Mouse (Mus musculus): ENCODE data around the gene Bms1.
A peak's percentile ranks its signal among the peaks of the same experiment; 100 is the strongest.

Gene Bms1

DNA sequence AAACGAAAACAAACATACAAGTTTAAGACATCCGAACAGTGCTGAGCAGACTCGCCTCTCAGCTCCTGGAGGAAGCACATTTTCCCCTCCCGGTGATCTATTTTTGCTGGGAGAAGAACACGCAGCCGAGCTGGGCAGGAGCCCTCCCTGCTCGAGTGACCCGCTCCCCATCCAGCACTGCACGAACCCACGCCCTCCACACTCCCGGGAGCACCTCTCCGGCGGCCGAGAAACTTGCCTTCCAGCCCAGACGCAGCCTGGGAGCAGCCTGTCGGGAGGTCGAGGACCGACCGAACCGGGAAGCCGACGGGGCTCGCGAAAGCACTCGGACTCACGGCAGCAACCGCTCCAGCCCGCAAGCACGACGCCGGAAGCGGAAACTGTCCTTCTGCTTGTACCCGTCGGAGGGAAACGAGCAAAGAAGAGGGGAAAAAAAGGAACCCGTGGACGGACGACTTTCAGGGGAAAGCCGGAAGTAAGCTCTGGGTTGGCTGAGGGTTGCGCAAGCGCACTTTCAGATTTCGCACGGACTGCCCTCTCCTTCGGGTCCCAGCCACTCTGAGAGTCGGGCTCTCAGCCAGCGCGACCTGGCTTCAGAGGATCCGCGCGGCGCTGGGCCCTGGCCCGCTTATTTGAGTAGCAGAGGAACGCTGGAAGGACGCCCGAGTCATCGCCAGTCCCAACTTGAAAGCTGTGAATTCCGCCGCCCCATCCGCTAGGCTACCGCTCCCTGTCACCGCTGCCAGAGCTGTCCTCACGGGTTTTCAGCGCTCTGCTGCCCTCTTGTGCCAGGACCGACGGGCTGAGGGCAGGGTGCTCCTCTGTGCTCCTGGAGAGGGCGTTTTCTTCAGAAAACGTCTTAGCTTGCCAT is at the start of gene Bms1:
TSS of gene Bms1 (minus strand) at position 425 of the 871 bp plus-strand sequence.
- DNase-seq (ENCODE audit: low spot score in 2 of 2) = peak; percentile 87 to 95

DNA sequence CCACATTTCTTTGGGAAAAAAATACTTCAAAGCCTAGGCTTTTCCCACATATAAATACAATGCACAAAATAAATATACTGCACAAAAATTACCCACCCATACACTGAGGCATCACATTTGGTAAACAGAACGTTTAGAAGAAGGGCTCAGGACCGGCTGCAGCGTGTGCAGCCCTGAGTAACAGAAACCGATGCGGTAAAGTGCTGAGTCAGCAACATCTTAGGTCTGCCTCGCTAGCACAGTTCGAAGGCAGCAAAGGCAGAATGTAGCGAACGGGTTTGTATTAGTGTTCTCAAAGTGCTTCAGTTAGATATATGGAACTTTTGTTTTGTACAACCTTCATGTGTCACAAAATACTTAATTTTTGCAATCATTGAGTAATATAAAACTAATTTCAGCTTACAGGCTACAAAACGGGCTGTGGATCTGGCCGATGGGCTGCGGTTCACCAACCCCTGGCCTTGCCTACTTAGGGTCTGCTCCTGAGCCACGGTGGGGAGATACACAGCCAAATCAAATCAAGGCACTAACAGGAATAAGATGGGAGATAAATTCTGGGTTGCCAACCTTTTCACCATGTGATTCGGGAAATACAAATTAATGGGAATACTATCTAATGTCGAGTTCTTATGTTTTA is 42.9 kb upstream of the Bms1 start:
- no peak for DNase-seq (ENCODE audit: low spot score in 2 of 2)

DNA sequence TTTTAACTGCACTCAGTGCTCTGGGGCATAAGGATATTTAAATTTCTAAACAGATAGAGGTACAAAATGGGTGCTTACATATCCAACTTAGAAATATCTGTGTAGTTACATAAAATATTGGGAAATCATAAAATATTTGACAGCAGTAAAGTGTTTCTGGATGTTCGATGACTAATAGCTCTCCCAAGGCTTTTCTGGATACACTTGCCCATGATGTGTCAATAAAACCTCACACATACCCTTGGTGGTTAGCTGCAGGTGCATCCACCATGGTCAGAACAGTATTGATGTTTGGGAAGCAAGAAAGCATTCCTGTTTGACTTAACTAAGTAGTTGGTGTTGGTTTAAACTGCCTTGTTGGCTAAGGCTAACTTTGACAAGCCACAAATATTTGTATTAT is 38.5 kb upstream of the Bms1 start:
- DNase-seq (ENCODE audit: low spot score in 2 of 2) = no peak

DNA sequence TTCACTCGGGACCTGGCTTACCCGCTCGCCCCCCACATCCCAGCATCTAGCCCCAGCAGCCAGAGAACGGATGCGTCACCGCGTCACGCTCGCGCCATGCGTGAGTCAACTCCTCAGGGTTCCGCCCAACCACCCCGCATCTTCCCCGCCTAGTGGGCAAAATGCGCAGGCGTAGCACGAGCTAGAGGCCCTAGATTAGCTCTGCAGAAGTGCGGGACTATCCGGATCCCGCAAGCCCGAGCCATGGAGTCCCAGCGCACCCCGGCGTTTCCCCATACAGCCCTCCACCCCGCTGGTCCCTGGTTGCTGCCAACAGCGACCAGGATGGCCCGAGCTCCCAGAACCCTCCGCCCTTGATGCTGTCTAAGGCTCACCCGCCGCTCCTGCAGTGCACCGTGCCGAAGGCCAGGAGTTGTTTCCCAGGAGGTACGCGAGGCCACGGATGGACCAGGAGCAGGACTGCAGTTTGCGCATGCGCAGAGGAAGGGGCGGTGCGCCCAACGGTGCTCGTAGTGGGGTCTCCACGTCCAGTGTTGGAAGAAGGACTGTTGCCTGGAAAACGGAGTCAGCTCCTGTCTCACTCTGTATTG is 35.9 kb upstream of the Bms1 start, which contains the start of gene Zfp248:
TSS of gene Zfp248 (minus strand) at position 487 of the 590 bp plus-strand sequence.
- peak; percentile 90 to 92 for DNase-seq (ENCODE audit: low spot score in 2 of 2)

DNA sequence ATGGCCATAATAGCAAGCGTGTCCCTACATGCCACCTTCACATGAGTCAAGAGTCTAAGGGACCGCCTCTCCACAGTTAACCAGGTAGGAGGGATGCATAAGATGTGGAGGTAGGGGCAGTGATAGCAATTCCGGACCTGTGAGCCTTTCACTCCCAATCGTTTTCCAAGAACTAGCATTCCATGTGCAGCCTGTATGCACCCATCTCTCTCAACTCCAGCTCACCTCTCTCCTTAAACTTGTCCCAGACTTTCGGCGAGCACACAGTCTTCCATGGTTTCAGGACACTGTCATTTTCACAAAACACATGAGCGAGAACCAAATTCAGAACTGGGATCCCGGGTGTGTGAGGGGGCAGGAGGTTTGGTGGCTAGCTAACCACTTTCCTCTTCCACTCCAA is 35.2 kb upstream of the Bms1 start:
- DNase-seq (ENCODE audit: low spot score in 2 of 2) = no peak

DNA sequence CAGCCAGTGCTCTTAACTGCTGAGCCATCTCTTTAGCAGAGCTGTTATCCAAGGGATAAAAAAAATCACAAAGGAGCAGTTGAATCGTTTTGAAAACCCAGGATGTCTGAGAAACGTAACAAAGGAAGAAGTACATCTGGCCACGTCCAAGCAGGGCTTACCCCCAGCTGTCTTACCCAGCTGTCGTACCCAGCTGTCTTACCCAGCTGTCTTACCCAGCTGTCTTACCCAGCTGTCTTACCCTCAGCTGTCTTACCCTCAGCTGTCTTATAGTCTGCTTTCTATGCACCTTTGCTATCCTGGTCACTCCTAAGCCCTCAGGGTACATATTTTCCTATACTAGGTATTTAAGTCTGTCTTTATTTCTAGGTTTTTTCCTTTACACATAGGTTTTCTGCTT is 12.2 kb upstream of the Bms1 start:
- no peak for DNase-seq (ENCODE audit: low spot score in 2 of 2)

DNA sequence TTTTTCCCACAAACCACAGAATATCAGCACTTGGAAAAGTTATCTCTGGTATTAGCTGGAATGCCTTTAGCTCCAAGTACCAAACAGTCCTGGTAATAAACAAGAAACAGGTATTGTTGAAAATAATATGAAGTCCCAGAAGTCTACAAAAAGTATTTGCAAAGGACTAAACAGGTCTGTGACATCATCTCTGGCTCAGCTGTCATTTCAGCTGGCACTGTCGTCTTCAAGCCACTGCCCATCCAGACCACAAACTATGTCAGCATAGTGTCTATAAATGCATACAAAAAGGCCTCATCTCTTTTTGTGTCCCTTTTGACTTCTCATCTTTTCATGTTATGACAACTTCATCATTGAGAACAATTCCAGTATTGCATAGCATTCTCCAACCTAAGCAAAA is 7.4 kb upstream of the Bms1 start:
- no peak for DNase-seq (ENCODE audit: low spot score in 2 of 2)

DNA sequence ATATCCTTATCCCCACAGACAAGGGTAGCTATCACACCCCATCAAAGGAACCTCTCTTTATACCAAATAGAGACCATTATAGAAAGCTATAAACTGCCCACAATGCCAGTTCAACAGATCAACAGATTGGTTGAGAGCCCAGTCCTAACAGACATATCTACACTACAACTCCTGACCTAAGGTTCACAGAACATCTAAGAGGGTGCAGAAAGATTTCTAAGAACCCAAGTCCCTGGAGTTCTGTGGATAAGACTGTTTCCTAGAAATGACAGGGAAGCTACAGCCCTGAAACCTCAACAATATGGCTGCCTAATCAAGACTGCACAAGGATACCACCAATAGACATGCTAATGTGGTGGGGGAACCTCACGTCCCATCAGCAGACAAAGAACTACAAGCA is 8.8 kb downstream of the Bms1 start:
- no peak for DNase-seq (ENCODE audit: low spot score in 2 of 2)

DNA sequence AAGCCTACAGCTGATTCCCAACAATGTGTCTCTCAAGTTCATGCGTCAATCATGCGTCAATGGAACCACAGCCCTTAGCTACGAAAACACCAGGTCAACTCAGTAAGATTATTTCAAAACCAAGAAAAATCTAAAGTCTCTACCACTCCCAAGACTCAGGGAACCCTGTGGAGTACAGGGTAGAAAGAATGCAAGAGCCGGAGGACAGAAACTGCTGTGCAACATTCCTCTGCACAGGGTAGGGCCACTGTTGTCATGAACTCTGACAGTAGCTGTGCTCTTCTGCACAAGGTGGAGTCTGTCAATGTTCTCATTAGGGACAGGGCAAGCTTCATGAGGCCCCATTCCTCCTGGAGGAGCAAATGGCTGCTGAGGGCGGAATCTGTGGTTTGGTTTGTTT is 10.8 kb downstream of the Bms1 start:
- DNase-seq (ENCODE audit: low spot score in 2 of 2) = no peak

DNA sequence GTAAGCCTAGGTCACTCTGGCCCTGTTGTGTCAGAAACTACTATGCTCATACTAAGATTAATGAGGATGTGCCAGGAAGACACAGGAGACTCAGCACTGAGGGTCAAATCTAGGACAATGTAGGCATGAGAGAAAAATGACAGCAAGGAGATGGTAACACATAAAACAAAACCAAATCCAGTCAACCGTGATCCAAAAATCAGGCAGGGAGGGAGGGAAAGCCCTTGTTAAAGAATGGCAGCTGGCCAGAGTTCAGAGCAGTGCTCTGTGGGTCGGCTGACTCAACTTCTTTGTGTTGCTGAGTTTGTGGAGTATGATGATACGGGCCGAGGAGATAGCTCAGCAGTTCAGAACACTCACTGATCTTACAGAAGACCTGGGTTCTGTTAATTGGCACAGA is 12.9 kb downstream of the Bms1 start:
- DNase-seq (ENCODE audit: low spot score in 2 of 2) = no peak

DNA sequence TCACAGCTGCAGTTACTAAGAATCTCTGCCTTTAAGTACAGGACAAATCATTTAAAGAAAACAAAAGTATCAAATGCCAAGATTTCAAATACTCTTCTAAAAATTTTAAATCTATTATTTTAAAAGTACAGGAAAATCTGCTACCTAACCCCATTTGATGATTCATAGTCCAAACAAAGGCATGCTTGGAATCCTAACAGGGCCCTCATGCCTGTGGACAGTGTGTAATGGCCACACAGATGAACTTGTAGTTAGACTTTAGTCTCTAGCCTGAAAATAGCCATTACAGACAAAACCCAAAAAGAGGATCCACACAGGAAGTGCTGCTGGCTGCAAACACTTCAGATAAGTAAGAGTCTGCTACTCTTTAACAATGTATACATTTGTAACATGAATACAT is 28.5 kb downstream of the Bms1 start:
- no peak for DNase-seq (ENCODE audit: low spot score in 2 of 2)

DNA sequence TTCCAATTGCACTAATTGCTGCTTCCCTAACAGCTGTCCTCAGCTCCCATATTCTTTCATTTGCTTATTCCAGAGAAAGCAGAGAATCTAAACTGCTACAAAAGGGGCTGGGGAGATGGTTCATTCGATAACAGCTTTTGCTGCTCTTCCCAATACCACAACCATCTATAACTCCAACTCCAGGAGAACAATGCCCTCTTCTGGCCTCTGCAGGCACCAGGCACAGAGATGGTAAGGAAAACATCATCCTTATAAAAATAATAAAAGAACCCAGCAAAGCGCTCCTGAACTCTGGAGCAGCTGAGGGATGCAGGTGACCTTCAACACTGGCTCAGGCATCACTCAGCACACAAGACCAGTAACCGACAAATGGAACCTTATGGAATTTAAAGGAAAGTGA is 33.3 kb downstream of the Bms1 start:
- DNase-seq (ENCODE audit: low spot score in 2 of 2) = no peak

DNA sequence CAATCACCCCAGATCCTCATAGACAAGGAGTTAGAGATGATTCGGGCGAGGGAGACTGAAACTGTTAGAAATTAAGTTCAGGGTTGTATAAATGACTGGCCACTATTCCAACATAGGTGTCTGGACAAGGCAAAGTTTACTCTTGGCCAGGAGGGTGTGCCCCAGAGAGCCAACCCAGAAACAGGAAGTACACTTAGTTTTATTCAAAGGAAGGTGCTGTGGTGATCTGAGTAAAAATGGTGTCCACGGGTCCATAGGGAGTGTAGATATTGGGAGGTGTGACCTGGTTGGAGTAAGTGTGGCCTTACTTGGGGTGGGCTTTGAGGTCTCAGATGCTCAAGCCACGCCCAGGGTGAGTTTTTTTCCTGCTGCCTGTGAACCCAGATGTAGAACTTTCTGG is 38.0 kb downstream of the Bms1 start:
- DNase-seq (ENCODE audit: low spot score in 2 of 2) = no peak

DNA sequence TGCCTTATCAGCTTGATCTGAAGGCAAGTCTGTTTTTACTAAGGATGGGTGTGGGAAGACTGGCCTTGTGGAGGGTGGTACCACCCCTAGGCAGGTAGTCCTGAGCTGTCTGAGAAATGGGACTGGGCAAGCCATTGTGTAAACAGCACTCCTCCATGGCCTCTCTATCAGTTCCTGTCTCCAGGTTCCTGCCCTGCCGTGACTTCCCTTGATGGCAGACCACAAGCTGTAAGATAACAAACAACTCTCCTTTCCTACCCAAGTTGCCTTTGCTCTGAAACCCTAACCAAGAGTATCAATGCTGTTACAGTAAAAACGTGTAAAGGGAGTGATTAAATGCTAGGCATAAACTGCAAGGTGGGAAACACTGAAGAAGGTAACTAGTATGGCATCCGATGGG is 38.6 kb downstream of the Bms1 start:
- DNase-seq (ENCODE audit: low spot score in 2 of 2) = no peak

DNA sequence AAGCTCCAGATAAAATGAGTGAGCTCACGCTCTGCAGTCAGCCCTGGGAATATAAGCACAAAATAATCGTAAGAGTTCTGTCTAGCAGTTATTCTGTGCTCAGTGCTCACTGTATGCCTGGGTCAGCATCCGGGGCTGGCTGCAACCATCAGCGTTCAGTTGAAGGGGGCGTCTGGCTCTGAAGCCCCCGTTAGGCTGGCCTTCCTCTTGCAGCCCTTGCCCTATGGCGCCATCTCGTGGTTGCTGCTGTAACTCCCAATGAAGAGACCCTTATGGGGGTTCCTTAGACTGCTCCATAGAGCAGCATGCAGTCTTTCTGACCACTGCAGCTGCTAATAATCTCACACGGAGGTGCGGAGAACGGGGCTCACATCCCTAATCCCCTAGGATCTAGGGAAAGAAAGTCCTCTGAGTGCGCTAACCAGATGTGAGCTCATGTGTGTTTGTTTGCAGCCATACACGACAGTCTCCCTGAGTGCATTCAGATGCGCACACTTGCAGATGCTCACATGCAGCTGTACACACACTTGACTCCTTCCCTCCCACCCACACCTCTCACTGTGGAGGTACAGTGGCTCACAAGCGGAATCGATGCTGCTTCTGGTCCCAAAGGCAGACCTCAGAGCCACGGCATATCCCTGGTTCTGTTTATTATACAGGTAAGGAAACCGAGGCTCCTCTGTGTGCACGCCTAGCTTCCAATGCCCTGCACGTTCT is 39.7 kb downstream of the Bms1 start:
- DNase-seq (ENCODE audit: low spot score in 2 of 2) = peak; percentile 30 to 77

DNA sequence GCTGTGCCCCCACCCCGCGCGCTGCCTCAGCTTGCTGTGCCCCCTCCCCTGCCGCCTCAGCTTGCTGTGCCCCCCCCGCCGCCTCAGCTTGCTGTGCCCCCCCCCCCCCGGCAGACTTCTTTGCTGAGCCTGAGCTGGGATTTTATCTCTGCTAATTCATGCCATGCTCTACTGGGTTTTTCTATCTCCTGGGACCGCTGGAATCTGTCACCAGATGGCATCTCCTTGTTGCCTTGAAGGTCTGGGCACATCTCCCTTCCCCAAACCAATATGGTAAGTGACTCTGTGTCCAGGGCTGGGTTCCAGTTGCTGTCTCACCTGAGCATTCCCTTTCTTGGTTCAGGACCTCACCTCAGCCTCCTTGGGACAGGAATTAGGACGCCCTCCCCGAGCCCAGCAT is 41.7 kb downstream of the Bms1 start:
- no peak for DNase-seq (ENCODE audit: low spot score in 2 of 2)

DNA sequence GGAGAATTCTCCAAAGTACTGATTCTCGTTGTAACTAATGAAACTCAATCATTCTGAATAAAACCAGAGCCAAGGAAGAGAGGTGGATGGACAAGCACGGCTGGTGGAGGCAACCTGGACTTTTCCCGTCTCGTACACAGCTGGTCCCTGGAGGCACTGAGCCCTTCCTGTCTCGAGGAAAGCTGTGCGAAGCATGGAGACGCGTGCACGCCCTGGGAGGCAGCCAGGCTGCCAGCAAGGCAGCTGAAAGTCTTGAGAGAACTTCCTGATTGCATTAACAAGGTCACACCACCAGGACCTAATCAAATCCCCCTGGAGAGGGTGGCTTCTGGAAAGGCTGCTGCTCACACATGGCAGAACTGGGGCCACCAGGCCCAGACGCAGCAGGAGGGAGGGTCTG is 43.3 kb downstream of the Bms1 start:
- no peak for DNase-seq (ENCODE audit: low spot score in 2 of 2)

DNA sequence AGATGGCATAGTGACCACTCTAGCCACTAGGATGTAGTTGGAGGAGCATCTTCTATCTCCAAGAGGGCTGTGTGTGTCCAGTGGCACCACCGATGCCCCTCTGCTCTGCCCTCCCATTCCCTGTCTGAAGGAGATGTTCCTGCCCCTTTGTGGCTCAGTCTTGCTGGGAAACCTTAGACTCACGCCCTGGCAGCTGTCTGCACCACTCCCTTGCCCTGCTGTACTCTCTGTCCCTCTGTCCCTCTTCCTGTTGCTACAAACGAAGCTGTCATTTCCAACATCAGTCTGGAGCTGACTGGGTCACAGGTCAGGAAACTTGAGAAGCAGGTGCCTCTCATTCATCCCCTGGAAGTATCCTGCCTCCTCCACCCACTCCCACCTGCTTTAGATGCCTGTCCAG is 43.8 kb downstream of the Bms1 start:
- DNase-seq (ENCODE audit: low spot score in 2 of 2) = no peak

DNA sequence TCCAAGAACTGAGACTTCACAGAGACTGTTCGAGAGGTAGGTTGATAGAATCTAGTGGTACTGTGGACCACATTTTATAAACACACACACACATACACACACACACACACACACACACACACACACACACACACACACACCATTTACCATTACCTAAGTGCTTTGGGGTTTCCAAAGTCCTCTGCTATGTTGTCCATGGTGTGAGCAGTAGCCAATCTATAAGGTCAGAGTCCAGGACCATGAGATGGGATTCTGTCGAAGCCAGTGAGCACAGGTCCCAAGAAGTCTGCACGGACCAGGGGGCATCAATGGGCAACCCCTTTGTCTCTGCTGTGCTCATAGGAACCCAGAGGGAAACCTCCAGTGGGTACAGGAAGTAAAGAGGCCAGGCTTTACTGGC is 44.2 kb downstream of the Bms1 start:
- DNase-seq (ENCODE audit: low spot score in 2 of 2) = no peak

DNA sequence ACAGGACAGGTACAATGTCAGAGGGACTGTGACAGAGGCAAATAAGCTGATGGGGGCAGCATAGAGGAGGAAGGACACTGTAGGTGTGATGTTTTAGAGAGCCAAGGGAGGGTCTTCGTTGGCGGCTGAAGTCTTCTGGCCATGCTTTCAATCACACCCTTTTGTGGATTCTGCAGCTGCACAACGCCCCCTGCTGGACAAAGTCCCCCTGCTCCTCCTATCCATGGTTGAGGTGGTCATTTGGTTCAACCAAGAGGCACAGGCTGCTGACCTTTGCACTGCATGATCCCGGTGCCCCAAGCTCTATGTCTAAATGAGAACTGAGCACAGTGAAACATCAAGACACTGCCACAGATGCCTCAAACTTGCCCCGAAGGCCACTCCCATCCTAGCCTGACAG is 46.0 kb downstream of the Bms1 start:
- DNase-seq (ENCODE audit: low spot score in 2 of 2) = peak in 1 of 2 experiments; percentile 19

DNA sequence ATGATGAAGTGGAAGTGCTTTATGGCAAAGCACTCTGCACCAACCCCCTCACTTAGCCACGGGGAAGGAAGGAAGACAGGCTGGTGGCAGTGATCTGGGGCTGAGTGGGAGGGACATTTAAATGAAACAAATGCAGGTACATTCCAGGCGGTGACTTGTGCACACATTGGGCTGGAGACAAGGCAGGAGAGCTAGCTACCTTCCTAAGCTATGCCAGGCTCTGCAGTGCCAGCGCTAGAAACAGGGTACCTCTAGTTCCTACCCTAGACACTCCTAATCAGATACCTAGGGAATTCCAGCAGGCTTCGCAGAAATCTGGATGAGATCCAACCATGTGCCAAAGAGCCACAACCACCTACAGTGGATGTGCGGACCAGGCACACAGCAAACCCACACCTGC is 46.5 kb downstream of the Bms1 start:
- DNase-seq (ENCODE audit: low spot score in 2 of 2) = no peak

DNA sequence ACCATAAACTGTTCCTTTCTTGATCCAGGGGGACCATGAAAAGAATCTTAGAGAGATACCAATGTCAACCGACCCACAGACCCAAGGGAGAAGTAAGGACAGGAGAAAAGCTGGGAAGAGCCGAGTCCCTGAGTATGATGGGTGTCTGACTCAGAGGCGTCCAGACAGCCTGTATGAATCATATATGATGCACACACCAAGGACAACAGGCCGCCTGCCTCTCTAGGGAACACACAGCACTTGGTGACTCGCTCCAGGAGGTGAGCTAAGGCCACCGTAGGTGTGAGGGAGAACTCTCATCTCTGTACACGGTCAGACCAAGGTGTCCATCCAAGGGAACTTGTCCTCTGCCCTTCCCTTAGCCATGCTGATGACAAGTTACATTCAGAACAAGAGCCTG is 51.8 kb downstream of the Bms1 start:
- DNase-seq (ENCODE audit: low spot score in 2 of 2) = no peak

Measured in frontal cortex, postnatal 10 days (tissue).